Mouse (Mus musculus) urinary bladder, postnatal 14 days (tissue): ENCODE results near the gene Slc4a11.

Experiments
- DNase-seq: peaks from one replicate; pipeline ENCODE4 v3.0.0; 2021; ENCODE audit warnings: low spot score

The Slc4a11 gene

DNA sequence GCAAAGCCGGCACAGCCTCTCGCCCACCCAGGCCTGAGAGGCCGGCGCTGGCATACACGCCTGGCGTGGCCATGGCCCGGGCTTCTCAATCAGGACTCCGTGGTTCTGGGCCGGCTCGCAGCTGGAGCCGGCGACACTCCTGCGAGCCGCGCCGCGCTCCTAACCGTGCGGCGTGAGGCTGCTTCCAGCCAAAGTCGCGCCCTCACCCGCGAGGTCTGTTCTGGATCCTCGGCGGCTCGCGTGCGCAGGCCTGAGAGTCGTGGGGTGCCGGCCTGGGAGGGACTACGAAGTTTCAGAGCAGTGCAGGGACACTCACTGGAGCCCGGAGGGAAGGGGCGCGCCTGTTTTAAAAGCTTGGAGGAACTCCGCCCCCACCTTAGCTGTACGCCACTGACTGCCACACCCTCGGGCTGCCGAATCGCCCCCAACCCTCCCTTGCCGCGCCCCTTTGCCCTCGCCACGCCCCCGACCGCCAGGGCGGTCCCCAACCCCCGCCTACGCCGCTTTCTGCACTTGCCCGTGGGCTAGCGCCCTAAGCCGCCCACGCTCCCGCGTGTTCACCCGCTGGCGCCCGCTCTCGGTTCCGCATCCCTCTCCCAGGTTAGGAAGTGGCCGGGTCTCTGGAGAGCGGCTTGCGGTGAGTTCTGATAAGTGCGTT lies at the start of gene Slc4a11:
Slc4a11 (minus strand) TSS at position 367 of the 658 bp plus-strand sequence.
- DNase-seq: peak; percentile 59

DNA sequence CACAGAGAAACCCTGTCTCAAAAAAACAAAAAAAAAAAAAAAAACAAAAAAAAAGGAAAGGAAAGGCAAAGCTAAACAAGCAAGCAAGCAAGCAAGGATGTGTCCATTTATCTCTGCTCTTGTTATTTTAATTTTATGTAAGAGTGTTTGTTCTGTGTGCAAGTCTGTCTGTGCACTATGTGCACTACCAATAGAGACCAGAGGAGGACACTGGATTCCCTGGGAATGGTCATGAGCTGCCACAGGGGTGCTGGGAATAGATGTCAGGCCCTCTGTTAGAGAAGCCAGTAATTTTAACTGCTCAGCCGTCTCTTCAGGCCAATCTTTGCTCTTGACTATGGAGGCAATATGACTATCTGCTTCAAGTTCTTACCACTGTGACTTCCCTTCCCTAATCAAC lies 46.3 kb upstream of the Slc4a11 start:
- no peak for DNase-seq

DNA sequence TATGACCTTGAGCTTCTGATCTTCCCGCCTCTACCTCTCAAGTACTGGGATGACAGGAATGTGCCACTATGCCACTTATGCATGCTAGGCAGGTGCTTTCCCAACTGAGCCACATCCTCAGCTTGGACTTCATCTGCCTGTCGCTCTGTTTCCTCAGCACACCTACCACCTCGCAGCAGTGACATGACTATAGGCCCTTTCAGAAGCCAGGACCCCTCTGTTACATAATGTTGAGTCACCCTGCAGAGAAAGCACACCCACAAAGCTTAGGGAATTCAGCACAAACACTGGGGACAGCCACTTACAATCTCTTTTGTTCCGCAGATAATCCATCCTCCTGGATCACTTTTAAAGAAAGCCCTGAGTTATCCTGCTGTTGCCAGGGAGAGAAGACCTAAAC lies 42.8 kb upstream of the Slc4a11 start:
- DNase-seq: no peak

DNA sequence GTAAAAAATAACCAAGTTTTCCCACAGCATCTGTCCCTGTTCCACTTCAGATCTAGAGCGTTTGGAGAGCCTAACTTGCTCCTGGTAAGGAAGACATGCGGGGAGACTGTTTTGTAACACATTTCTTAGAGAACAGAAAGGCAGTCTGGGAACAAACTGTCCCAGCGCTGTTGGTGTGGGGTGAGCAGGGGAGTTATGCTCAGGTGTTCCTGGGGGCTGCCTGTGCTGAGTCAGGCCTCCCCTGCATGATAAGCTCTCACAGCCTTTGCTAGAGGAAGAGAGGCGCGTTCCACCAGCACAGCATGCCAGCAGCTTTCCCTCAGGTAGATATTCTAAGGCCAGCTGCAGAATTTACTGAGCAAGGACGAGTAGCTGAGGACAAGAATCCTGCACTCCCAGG lies 40.7 kb upstream of the Slc4a11 start:
- DNase-seq: no peak

DNA sequence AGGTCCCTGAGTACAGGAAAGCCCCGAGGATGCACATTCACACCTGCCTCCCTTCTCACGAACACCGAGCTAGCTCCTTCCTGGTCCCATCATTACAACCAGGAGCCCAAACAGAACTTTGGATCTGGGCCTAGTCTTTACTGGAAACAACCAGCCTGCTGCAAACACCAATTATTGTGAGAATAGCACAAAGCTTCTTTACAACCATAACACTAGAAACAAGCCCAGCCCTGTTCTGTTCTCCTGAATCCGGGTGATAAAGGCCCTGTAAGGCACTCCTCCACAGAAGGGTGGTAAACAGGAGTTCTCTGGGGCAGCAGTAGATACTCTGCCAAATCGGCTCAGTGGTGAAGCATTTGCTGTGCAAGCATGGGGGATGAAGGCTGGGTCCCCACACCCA lies 38.0 kb upstream of the Slc4a11 start:
- DNase-seq: no peak

- no peak for DNase-seq
Measured at GRCm38 (mm10) chr2:130733444-130733843, 36.1 kb upstream of the Slc4a11 start.

DNA sequence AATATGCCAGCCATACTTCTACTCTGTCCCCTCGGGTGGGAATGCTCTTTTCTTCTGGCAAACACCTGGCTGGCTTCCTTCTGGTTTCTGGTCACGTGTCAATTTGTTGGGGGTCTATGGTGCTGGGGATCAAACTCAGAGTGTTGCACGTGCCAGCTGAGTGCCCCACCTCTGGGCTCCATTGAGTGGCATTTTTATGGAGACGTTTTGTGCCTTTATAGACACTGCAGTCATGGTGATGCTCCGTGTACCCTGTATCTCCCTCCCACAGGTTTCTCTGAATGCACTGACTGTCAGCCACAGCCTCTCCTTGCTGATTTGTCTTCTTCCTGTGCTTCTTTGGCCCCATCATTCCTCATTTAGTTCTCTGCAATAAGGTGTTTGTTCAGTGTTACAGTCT lies 34.5 kb upstream of the Slc4a11 start:
- no peak for DNase-seq

DNA sequence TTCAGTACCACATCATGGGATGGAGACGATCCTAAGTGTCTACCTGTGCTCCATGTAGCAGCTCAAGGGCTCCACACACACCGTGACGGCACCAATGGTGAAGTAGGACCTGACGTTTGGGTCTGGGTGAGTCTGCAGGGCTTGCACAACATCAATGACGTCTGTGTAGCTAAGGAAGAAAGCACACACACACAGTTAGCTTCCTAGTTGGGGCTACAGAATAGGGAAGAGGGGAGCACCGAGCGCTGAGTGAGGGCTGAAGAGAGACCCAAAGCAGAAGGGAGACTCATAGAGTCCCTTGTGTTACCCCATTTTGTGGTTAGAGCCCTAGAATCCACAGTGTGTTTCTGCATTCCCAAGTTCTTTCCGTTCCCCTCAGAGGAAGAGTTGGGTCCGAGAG lies 33.4 kb upstream of the Slc4a11 start:
- DNase-seq: no peak

DNA sequence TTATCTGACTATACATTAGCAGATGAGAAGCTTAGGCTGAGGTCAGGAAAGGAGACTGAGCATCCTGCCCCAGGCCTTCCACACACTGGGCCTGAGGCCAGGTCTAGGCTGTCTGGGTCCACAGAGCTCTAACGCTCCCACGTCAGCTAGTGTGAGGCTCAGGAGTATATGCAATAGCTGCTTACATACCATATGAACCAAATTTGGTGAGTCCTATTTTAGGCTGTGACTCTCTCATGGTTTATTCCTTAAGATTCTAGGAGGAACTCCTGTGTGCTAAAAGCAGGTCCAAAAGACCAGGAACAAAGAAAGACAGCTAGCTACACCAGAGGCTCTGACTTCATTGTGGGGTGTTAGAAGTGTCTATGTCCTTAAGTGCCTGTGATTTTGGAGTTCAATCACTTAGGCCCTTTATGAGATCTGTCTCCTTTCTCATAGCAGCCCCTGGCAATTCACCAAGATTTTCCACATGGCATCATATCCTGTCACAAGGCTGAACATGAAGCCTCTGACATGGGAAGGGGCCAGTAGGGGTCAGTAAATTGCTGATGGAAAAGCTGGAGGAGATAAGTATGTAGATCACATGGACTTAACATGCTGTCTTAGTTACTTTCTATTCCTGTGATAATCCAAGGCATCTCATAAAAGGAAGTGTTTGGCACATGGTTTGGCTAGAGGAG lies 31.7 kb upstream of the Slc4a11 start:
- no peak for DNase-seq

GRCm38 (mm10) chr2:130727752-130728151 lies 30.4 kb upstream of the Slc4a11 start:
- no peak for DNase-seq

- DNase-seq: no peak
Measured at GRCm38 (mm10) chr2:130724369-130724768, 27.1 kb upstream of the Slc4a11 start.

DNA sequence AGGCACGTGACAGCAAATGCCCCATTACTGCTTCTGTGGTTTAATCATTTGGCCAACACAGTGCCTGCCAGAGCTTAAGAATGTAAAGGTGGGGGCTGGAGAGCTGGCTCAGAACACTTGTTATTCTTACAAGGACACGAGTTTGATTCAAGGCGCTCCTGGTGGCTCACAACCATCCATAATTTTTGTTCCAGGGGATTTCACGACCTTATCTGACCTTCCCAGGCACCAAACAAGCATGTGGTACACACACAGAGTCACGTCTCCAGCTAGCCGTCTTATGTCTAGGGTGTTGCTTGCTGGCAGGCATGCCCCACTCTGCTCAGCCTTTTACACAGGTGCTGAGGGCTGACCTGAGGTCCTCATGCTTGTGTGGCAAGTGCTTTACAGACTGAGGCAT lies 20.6 kb upstream of the Slc4a11 start:
- DNase-seq: no peak

DNA sequence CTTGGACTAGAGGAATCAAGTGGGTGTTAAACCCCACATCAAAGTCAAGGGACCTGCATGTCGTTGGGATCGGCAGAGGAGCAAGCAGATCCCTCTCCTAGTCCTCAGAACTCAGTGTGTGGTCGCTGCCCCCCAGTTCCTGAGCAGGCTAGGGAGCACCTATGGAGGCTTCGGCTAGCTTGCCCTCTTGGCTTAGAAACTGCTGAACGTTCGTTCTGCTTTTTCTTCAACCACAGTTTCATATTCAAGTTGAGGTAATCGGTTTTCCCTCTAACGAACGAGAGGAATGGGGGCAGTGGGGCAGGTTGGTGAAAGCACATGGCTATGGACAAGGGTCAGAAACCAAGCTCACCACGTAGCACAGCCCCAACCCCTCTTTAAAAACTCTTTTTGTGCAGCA lies 9.7 kb upstream of the Slc4a11 start:
- DNase-seq: no peak

DNA sequence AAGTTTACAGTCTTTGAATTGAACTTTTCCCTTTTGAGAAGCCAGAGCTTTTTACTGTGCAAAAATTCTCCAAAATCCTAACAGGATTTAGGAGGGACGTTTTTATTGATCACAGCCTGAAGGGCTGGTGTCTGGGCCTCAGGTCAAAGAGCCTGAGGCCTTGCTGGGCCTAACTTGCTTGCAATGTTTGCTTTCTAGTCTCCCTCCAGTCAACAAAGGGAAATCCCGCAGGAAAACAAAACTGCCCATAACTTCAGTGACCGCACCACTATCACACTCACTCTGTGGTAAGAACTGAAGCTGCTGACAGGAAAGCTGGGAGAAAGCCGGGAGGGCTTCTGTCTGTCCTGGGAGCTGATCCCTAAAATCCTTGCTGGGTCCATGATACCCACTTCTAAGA lies 9.3 kb upstream of the Slc4a11 start:
- no peak for DNase-seq

GRCm38 (mm10) chr2:130705178-130705577 lies 7.9 kb upstream of the Slc4a11 start:
- DNase-seq: no peak

- no peak for DNase-seq
Measured at GRCm38 (mm10) chr2:130704040-130705001, 7.0 kb upstream of the Slc4a11 start.

DNA sequence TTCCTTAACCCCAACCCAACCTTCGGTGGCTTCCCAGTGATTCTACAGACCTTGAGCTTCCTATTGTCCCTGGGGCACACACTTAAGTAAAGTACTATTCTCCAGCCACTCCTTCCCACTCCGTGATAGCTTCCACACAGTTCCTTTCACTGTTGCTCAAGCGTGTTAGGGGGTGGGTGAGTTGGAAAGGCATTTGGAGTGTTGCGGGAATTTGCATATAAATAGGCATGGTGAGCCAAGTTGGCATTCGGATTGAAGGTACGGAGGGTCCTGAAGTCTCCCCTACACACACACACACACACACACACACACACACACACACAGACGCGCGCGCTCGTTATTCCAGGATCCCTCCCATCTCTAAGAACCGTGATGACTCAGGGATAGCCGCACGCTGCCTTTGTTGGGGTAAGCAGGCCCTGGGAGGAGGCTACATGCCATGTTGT lies 525 bp upstream of the Slc4a11 start:
- no peak for DNase-seq

DNA sequence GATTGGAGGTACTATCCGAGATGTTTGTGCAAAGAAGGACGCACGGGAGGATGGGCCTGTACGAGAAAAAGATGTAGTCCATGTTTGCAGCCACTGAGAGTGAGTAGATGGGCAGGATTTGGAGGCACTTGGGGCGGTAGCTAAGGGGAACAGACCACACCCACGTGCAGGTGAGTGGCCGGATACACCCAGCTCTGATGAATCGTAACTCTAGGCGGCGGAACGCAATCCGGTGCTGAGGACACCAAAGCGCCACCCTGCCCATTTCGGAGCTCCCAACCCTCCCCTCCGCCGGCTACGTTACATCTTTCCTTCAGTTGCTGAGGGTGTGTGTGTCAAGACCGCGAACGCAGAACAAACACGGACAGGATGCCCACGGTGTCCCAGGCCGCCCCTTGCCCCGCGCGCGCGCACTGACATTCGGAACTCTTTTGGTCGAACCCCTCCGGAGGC lies 593 bp downstream of the Slc4a11 start:
- peak; percentile 25 for DNase-seq

GRCm38 (mm10) chr2:130693563-130693962 lies 3.8 kb downstream of the Slc4a11 start:
- DNase-seq: no peak

DNA sequence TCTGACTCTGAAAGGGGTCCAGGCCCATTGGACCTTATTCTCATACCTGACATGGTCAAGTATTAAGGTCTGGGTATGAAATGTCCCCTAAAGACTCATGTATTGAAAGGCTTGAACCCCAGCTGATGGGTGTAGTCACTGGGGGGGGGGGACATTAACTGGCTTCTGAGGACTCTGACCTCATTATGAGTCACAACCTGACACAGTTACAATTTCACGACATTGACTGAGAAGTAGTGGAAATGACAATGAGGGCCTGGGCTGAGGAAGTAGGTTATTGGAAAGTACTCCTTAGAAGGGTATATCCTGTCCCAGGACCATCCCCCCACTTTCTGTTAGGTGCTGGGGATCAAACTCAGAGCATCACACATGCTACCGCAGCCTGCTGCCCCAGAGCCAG lies 8.3 kb downstream of the Slc4a11 start:
- no peak for DNase-seq

DNA sequence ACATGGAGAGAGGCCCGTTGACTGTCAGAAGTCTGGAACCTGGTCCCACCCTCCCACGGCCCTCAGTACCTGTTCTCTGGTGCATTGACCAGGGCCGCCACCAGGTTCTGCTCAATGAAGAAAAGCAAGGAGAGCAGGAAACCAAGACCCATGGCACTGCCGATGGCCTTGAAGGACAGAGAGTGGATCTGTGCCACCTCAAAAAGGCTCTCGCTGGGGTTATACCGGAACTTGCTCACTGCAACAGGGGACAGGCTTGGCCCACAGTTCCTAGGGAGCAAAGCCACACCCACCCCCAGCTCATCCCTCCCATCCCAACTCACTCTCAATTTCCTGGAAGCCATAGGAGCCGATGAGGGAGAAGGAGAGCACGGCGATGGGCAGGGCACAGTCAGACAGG lies 11.9 kb downstream of the Slc4a11 start:
- DNase-seq: no peak

DNA sequence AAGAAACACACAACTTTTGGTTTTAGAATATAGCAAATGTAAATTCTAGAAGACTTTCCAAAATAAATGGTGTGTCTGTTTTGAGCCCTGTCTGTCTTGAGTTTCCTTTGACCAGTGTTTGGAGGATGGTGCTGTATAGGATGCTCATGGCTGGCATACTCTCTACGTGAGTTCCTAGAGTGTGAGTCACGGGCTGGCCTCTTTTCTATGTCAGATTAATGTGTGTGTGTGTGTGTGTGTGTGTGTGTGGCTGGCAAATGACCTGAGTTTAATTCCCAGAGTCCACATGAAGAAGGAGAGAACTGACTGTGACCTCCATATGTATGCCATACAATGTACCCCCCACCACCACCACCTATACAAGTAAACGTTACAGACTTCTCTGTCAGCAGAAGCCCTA lies 15.8 kb downstream of the Slc4a11 start:
- no peak for DNase-seq

DNA sequence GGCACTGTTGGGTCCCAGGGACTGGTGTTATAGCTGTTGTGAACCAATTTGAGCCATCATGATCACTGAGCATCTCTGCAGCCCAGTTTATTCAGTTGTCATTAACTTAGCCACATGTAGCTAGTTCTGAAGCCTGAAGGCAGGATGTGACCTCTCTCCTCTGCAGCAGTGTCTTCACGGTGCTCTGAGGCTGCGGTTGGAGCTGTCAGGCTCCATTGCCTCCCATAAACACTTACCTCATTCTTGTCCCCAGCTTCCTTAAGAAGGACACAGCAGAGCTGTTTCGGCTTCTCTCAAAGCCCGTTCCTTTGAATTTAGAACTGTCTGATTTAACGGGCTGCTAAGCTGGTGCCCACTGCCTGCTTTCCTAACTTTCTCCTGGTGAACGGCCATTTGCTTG lies 17.4 kb downstream of the Slc4a11 start:
- no peak for DNase-seq
